Mouse (Mus musculus) lung, embryonic 16.5 days (tissue): Measurements from ENCODE around the gene Rasgef1b. TPM values are rescaled to one million over a fixed set of nuclear protein-coding genes. Genes with fewer than 3 reads are reported as not detected.

ENCODE experiments used
- ATAC-seq: fragments of 200-750 bp; cut with Nextera tagmentation; 2 replicates; pipeline ENCODE4 v1.8.0; 2017; ENCODE audit warnings: low read depth, mild to moderate bottlenecking, moderate library complexity
- H3K27ac ChIP-seq: fragments of 300-500 bp; sonication (generic); 2 replicates; pipeline ENCODE4 v1.5.1; 2014; ENCODE audit warnings: mild to moderate bottlenecking, control low read depth, low read length
- H3K27me3 ChIP-seq: fragments of 300-500 bp; sonication (generic); 2 replicates; pipeline ENCODE4 v1.6.1; 2014; ENCODE audit warnings: low read depth, low read length, mixed read lengths; ENCODE audit not compliant: control insufficient read depth, insufficient read depth
- H3K36me3 ChIP-seq: fragments of 300-500 bp; sonication (generic); 2 replicates; pipeline ENCODE4 v1.6.1; 2014; ENCODE audit warnings: low read length; ENCODE audit not compliant: control insufficient read depth, insufficient read depth
- H3K4me1 ChIP-seq: fragments of 300-500 bp; sonication (generic); replicated peaks from 2 replicates; pipeline ENCODE4 v1.6.1; 2014; ENCODE audit warnings: low read length, mixed read lengths; ENCODE audit not compliant: control insufficient read depth, insufficient read depth
- H3K4me2 ChIP-seq: fragments of 300-500 bp; sonication (generic); 2 replicates; pipeline ENCODE4 v1.6.1; 2014; ENCODE audit warnings: low read depth, low read length, control low read depth
- H3K4me3 ChIP-seq: fragments of 300-500 bp; sonication (generic); 2 replicates; pipeline ENCODE4 v1.5.1; 2014; ENCODE audit warnings: mild to moderate bottlenecking, low read length, control low read depth
- H3K9ac ChIP-seq: fragments of 300-500 bp; sonication (generic); 2 replicates; pipeline ENCODE4 v1.6.1; 2014; ENCODE audit warnings: low read length, control low read depth
- H3K9me3 ChIP-seq: fragments of 300-500 bp; sonication (generic); 2 replicates; pipeline ENCODE4 v1.6.1; 2016; ENCODE audit warnings: low read length; ENCODE audit not compliant: control insufficient read depth
- WGBS: fragments of 180-500 bp; shearing (Covaris S2); extraction: QIAGEN DNeasy Blood & Tissue Kit; methylation state at CpG from one replicate; pipeline ENCODE4 v1.1.7; 2014; 5-methylcytosine and 5-hydroxymethylcytosine counted together
- polyA plus RNA-seq: library from polyadenylated mRNA; unstranded; fragments of >200 nt; fragmentation: Nextera tagmentation; extraction: Ambion mirVana; gene quantifications from 2 replicates; pipeline ENCODE4 v1.2.1, GENCODE M21; 2015

The Rasgef1b gene
- polyA plus RNA-seq, 1 experiment from 2014 or later, result 17.3 TPM

GRCm38 (mm10) chr5:99246972-99247371 lies 481.9 kb downstream of the Rasgef1b start:
- no peak overlapping the region for H3K4me3 ChIP-seq
- peaks cover 23% of the 10 kb centered on the region for H3K4me1 ChIP-seq
- no peak overlapping the region for H3K27ac ChIP-seq
- no peaks in the 10 kb centered on the region for H3K36me3 ChIP-seq
- no peak for ATAC-seq
- no peak overlapping the region for H3K4me2 ChIP-seq
- H3K9me3 ChIP-seq, result no peaks in the 10 kb centered on the region
- no peak overlapping the region for H3K9ac ChIP-seq
- H3K27me3 ChIP-seq, result no peaks in the 10 kb centered on the region
- 74% methylated on average over 6 of the region's 6 CpGs for WGBS

- 45% methylated on average over 11 of the region's 11 CpGs for WGBS
- H3K4me1 ChIP-seq, result peaks cover 17% of the 10 kb centered on the region
Measured at GRCm38 (mm10) chr5:99241988-99242740, 486.7 kb downstream of the Rasgef1b start.

GRCm38 (mm10) chr5:99240501-99240900 lies 488.4 kb downstream of the Rasgef1b start:
- Histone ChIP-seq H3K36me3 (peaks cover 12% of the 10 kb centered on the region), H3K27ac (no peak overlapping the region), H3K9ac (no peak overlapping the region), H3K4me1 (peaks cover 21% of the 10 kb centered on the region), H3K4me2 (no peak overlapping the region), H3K4me3 (no peak overlapping the region), H3K9me3 (no peaks in the 10 kb centered on the region), H3K27me3 (no peaks in the 10 kb centered on the region)
- 85% methylated on average over 6 of the region's 6 CpGs for WGBS
- ATAC-seq, result no peak

More at GRCm38 (mm10) chr5:99241988-99242740, 486.7 kb downstream of the Rasgef1b start:
- no peaks in the 10 kb centered on the region for H3K9me3 ChIP-seq
- H3K27me3 ChIP-seq, result no peaks in the 10 kb centered on the region
- peaks cover 12% of the 10 kb centered on the region for H3K36me3 ChIP-seq
- no peak overlapping the region for H3K4me2 ChIP-seq
- H3K9ac ChIP-seq, result no peak overlapping the region
- H3K4me3 ChIP-seq, result no peak overlapping the region
- peak overlapping the region; percentile 65 for H3K27ac ChIP-seq
- peak; percentile 67 for ATAC-seq

GRCm38 (mm10) chr5:99239677-99240076 lies 489.2 kb downstream of the Rasgef1b start:
- no peak overlapping the region for H3K27ac ChIP-seq
- no peak for ATAC-seq
- peaks cover 21% of the 10 kb centered on the region for H3K4me1 ChIP-seq
- H3K4me2 ChIP-seq, result no peak overlapping the region
- H3K9ac ChIP-seq, result no peak overlapping the region
- WGBS, result 81% methylated on average over 9 of the region's 9 CpGs
- H3K9me3 ChIP-seq, result no peaks in the 10 kb centered on the region
- H3K27me3 ChIP-seq, result no peaks in the 10 kb centered on the region
- peaks cover 12% of the 10 kb centered on the region for H3K36me3 ChIP-seq
- H3K4me3 ChIP-seq, result no peak overlapping the region

GRCm38 (mm10) chr5:99238150-99238549 lies 490.7 kb downstream of the Rasgef1b start:
- no peak for ATAC-seq
- WGBS, result 66% methylated on average over 4 of the region's 4 CpGs
- peaks cover 17% of the 10 kb centered on the region for H3K4me1 ChIP-seq
- no peak overlapping the region for H3K4me3 ChIP-seq
- no peaks in the 10 kb centered on the region for H3K9me3 ChIP-seq
- no peak overlapping the region for H3K9ac ChIP-seq
- peaks cover 17% of the 10 kb centered on the region for H3K36me3 ChIP-seq
- no peaks in the 10 kb centered on the region for H3K27me3 ChIP-seq
- no peak overlapping the region for H3K4me2 ChIP-seq
- H3K27ac ChIP-seq, result peak overlapping the region; percentile 35; the same call in 1 of the 2 replicates

- peaks cover 18% of the 10 kb centered on the region for H3K36me3 ChIP-seq
- peak; percentile 49; the same call in 1 of the 2 replicates for ATAC-seq
- H3K4me2 ChIP-seq, result no peak overlapping the region
- WGBS, result 53% methylated on average over 11 of the region's 11 CpGs
- no peak overlapping the region for H3K4me3 ChIP-seq
- no peaks in the 10 kb centered on the region for H3K9me3 ChIP-seq
- H3K27ac ChIP-seq, result peak overlapping the region; percentile 84
- H3K9ac ChIP-seq, result no peak overlapping the region
- no peaks in the 10 kb centered on the region for H3K27me3 ChIP-seq
- H3K4me1 ChIP-seq, result peaks cover 15% of the 10 kb centered on the region
Measured at GRCm38 (mm10) chr5:99236888-99237752, 491.7 kb downstream of the Rasgef1b start.

- no peak overlapping the region for H3K4me2 ChIP-seq
- peaks cover 11% of the 10 kb centered on the region for H3K4me1 ChIP-seq
- peaks cover 22% of the 10 kb centered on the region for H3K36me3 ChIP-seq
- H3K27me3 ChIP-seq, result no peaks in the 10 kb centered on the region
- H3K27ac ChIP-seq, result peak overlapping the region; percentile 84
- H3K4me3 ChIP-seq, result no peak overlapping the region
- H3K9me3 ChIP-seq, result no peaks in the 10 kb centered on the region
- H3K9ac ChIP-seq, result no peak overlapping the region
- 35% methylated on average over 4 of the region's 4 CpGs for WGBS
- ATAC-seq, result peak; percentile 84
Measured at GRCm38 (mm10) chr5:99236431-99236830, 492.4 kb downstream of the Rasgef1b start.

- H3K27ac ChIP-seq, result no peak overlapping the region
- H3K4me2 ChIP-seq, result no peak overlapping the region
- no peaks in the 10 kb centered on the region for H3K9me3 ChIP-seq
- peaks cover 8% of the 10 kb centered on the region for H3K4me1 ChIP-seq
- peaks cover 24% of the 10 kb centered on the region for H3K36me3 ChIP-seq
- no peak overlapping the region for H3K4me3 ChIP-seq
- H3K27me3 ChIP-seq, result no peaks in the 10 kb centered on the region
- ATAC-seq, result no peak
- no peak overlapping the region for H3K9ac ChIP-seq
- 84% methylated on average over 17 of the region's 17 CpGs for WGBS
Measured at GRCm38 (mm10) chr5:99234275-99234674, 494.6 kb downstream of the Rasgef1b start.

- ATAC-seq, result peak; percentile 31; the same call in 1 of the 2 replicates
- Histone ChIP-seq H3K9me3 (no peaks in the 10 kb centered on the region), H3K27ac (peak overlapping the region; percentile 49), H3K36me3 (peaks cover 25% of the 10 kb centered on the region), H3K4me3 (no peak overlapping the region), H3K27me3 (no peaks in the 10 kb centered on the region), H3K4me2 (no peak overlapping the region), H3K9ac (no peak overlapping the region), H3K4me1 (peaks cover 8% of the 10 kb centered on the region)
- WGBS, result 55% methylated on average over 3 of the region's 3 CpGs
Measured at GRCm38 (mm10) chr5:99233176-99233575, 495.7 kb downstream of the Rasgef1b start.
